Mouse (Mus musculus): ENCODE measurements at regions not wholly inside any gene's neighbourhood (a gene's known extent, or its start where the extent isn't known, plus 50 kb on each side); places are given as distances from the start of the nearest gene placed in this dataset.

DNA sequence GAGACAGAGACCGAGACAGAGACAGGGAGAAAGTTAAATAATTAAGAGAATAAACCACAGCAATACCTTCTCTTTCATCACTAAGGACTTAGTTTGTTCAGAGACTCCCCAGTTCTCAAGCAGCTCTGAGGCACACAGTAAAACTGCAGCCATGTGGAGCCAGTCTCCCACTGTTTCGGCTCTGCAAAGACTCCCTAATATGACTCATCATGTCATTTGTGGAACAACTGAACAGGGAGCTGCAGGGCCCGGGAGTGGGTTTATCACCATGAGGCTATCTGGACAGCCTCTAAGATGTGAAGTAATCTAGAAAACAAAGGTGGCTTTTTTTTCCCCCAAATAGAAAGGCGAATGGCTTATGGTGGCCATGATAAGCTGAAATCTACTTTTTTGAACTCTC is 325.1 kb downstream of the Rps29 start:
- Histone ChIP-seq H3K9me3 (replicated peaks; ENCODE audit: low read length) (no peaks in the 10 kb centered on the region), H3K27ac (ENCODE audit: insufficient read depth, low read depth) (no peak overlapping the region), H3K36me3 (replicated peaks in 1 of 2; ENCODE audit: control insufficient read depth in 1 of 2, insufficient read depth in 1 of 2, low read length in 1 of 2) (no peaks in the 10 kb centered on the region), H3K9ac (ENCODE audit: insufficient read depth, low read depth) (no peak overlapping the region), H3K4me1 (ENCODE audit: control insufficient read depth in 1 of 2, insufficient read depth in 2 of 2) (peaks cover 0 to 13% of the 10 kb centered on the region in 2 experiments; a peak in 2 of 4 replicates), H3K79me2 (replicated peaks; ENCODE audit: control insufficient read depth, extremely low read depth, insufficient read depth, poor library complexity, severe bottlenecking) (no peaks in the 10 kb centered on the region), H3K4me3 (replicated peaks in 1 of 3; ENCODE audit: low read depth in 2 of 3, low read length in 2 of 3, poor library complexity in 1 of 3) (no peak overlapping the region), H3K27me3 (replicated peaks) (no peaks in the 10 kb centered on the region), H3K4me2 (ENCODE audit: insufficient read depth, low read depth, poor library complexity, severe bottlenecking) (no peak overlapping the region)
- no peak for DNase-seq (ENCODE audit: extremely low read depth)
- TF ChIP-seq NRF1 (IDR thresholded peaks at IDR 0.05; ENCODE audit: low read depth, low read length) (no peak), BHLHE40 (IDR thresholded peaks at IDR 0.05; ENCODE audit: low read depth, low read length) (no peak), E2F4 (IDR thresholded peaks at IDR 0.05; ENCODE audit: insufficient replicate concordance, low read depth, low read length) (no peak), CTCF (conservative IDR thresholded peaks at IDR 0.05 in 1 of 2, IDR thresholded peaks at IDR 0.05 in 1 of 2; ENCODE audit: low read depth in 2 of 2, low read length in 2 of 2) (no peak), CHD2 (IDR thresholded peaks at IDR 0.05; ENCODE audit: low read length) (no peak), CHD1 (IDR thresholded peaks at IDR 0.05; ENCODE audit: low read depth, low read length) (no peak), ZKSCAN1 (IDR thresholded peaks at IDR 0.05; ENCODE audit: borderline replicate concordance, low read depth, low read length) (no peak), POLR2A (IDR thresholded peaks at IDR 0.05; ENCODE audit: low read depth, low read length) (no peak), HCFC1 (IDR thresholded peaks at IDR 0.05; ENCODE audit: low read depth, low read length) (no peak), JUN (IDR thresholded peaks at IDR 0.05; ENCODE audit: insufficient read depth, low read depth, low read length) (no peak), MAZ (IDR thresholded peaks at IDR 0.05; ENCODE audit: low read depth, low read length) (no peak), MXI1 (IDR thresholded peaks at IDR 0.05; ENCODE audit: low read depth, low read length) (no peak)
- in situ Hi-C loops (cut with MboI; ENCODE audit: low pct_ligation_motif_present, low pct_unique_long_range_greater_than_20kb, low sequenced_read_pairs), result no loop called here
- dilution Hi-C loops (cut with MboI; ENCODE audit: extremely low pct_ligation_motif_present, extremely low pct_unique_long_range_greater_than_20kb, low sequenced_read_pairs), result no loop called here

DNA sequence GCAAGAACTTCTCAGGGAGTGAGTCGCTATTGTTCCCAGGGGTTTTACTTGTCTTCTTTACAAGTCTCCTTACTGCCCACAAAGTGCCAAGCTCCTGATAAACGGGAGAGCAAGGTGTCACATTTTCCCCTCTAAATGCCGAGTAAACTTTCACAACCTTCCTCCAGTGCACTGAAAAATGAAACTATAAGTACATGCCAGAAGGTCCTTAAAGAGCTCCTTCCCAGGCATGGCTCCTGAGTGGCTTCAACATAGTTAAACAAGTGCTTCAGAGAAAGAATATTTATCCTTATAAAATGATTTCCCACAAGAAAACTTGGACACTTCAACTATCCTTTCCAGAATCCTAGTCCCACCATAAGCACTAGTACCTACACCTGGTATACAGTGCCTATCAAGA is 329.6 kb downstream of the Rps29 start:
- Histone ChIP-seq H3K79me2 (replicated peaks; ENCODE audit: control insufficient read depth, extremely low read depth, insufficient read depth, poor library complexity, severe bottlenecking) (no peaks in the 10 kb centered on the region), H3K9me3 (replicated peaks; ENCODE audit: low read length) (no peaks in the 10 kb centered on the region), H3K4me2 (ENCODE audit: insufficient read depth, low read depth, poor library complexity, severe bottlenecking) (no peak overlapping the region), H3K4me3 (replicated peaks in 1 of 3; ENCODE audit: low read depth in 2 of 3, low read length in 2 of 3, poor library complexity in 1 of 3) (no peak overlapping the region), H3K4me1 (ENCODE audit: control insufficient read depth in 1 of 2, insufficient read depth in 2 of 2) (peaks cover 0 to 9% of the 10 kb centered on the region in 2 experiments; a peak in 1 of 4 replicates), H3K27me3 (replicated peaks) (no peaks in the 10 kb centered on the region), H3K36me3 (replicated peaks in 1 of 2; ENCODE audit: control insufficient read depth in 1 of 2, insufficient read depth in 1 of 2, low read length in 1 of 2) (no peaks in the 10 kb centered on the region), H3K27ac (ENCODE audit: insufficient read depth, low read depth) (no peak overlapping the region), H3K9ac (ENCODE audit: insufficient read depth, low read depth) (no peak overlapping the region)
- in situ Hi-C loops (cut with MboI; ENCODE audit: low pct_ligation_motif_present, low pct_unique_long_range_greater_than_20kb, low sequenced_read_pairs) (no loop called here), dilution Hi-C loops (cut with MboI; ENCODE audit: extremely low pct_ligation_motif_present, extremely low pct_unique_long_range_greater_than_20kb, low sequenced_read_pairs) (no loop called here)
- no peak for TF ChIP-seq ELF1 (IDR thresholded peaks at IDR 0.05; ENCODE audit: low read depth, low read length)
- TF ChIP-seq CHD1 (IDR thresholded peaks at IDR 0.05; ENCODE audit: low read depth, low read length), result no peak
- no peak for TF ChIP-seq PAX5 (IDR thresholded peaks at IDR 0.05; ENCODE audit: low read length)
- TF ChIP-seq NRF1 (IDR thresholded peaks at IDR 0.05; ENCODE audit: low read depth, low read length), result no peak
- no peak for TF ChIP-seq HCFC1 (IDR thresholded peaks at IDR 0.05; ENCODE audit: low read depth, low read length)
- DNase-seq (ENCODE audit: extremely low read depth), result no peak
